Mouse (Mus musculus) kidney, postnatal 14 days (tissue): ENCODE data around the gene Sgsh.

Experiments
- DNase-seq: peaks from one replicate; pipeline ENCODE4 v3.0.0; 2022; ENCODE audit warnings: mixed read lengths

The Sgsh gene

DNA sequence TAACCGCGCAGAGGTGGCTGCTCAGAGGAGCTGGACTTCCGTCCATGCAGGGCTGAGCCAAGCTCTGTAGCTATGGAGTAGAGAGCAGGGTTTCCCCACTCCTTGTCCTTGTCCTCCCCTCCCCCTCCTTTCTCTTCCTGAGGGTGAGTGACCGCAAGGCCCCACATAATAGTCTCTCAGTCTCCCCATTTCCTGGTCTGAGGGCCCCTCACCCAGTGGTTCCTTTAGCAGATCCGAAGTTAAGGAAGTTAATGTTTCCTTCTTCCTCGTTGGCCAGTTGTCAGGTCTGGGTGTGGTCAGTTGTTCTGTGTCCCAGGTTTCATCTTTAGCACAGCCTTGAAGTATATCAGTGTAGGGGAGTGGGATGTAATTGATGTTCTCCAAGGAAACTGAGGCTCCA lies 20.1 kb upstream of the Sgsh start:
- peak; percentile 12 for DNase-seq

DNA sequence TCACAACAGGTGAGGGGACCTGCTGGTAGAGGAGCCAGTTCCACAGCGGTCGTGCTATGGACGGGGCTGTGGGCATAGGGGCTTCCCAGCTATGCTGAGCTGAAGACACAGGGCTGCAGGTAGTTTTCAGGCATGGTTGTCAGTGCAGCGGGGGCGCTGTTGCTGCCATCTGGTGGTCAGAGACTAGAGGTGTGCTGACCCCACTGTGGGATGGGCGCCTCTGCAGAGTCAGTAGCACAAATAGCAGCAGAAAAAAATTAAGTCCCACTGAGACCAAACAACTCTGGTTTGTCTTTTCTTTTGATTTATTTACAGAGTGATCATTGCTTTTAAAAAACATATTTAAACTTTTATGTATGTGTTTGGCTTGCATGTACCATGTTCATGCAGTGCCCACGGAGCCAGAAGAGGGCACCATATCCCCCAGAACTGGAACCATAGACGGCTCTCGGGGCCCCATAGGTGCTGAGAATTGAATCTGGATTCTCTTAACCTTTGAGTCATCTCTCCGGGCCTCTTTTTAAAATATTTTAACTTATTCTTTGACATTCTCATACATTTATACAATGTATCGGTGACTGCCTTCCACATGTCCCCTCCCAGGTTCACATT lies 8.3 kb upstream of the Sgsh start:
- DNase-seq: peak; percentile 73

DNA sequence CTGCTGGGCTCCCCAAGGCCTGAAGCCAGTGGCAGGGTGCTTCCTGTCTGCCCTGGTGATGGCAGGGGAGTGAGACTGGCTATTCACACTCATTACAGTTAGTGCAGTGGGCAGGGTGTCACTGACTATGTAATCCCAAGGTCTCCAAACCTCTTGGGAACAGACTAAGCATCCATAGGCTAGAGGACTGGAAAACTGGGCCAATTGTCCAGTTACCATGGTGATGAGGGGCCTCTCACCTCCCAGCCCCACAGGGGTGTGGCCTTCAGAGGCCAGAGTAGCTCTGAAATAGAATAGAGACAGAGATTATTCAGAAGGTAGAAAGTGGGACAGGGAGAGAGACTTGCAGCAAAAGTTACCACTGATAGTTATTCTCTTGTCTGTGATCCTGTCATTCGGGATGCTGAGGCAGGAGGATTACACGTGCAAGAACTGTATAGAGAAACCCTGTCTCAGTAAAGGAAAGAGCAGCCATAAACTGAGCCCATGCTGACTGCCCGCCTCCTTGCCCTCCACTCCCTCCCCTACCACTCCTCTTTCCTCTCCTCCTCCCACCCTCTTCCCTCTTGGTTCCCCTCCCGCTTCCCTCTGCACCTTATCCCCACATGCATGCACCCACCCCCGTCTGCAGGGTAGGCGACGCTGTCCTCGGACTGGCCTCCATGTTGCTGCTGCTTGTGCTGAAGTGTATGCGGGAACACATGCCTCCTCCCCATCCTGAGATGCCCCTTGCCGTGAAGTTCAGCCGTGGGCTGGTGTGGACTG lies 7.6 kb upstream of the Sgsh start:
- no peak for DNase-seq

DNA sequence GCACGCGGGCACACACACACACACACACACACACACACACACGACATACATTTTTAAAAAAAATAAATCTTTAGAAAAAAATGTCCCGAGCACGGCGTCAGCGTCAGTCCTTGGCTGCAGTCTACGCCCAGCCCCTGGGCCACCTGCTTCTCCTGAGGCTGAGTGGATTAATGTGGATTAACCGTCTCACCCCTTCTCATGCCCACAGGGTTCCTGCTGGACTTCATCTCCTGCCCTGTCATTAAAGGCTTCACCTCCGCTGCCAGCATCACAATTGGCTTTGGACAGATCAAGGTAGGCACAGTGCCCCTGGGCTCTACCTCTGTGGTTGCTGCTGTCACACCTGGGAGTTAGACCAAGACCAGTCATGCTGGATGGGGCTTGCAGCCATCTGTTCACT lies 3.8 kb upstream of the Sgsh start:
- no peak for DNase-seq

DNA sequence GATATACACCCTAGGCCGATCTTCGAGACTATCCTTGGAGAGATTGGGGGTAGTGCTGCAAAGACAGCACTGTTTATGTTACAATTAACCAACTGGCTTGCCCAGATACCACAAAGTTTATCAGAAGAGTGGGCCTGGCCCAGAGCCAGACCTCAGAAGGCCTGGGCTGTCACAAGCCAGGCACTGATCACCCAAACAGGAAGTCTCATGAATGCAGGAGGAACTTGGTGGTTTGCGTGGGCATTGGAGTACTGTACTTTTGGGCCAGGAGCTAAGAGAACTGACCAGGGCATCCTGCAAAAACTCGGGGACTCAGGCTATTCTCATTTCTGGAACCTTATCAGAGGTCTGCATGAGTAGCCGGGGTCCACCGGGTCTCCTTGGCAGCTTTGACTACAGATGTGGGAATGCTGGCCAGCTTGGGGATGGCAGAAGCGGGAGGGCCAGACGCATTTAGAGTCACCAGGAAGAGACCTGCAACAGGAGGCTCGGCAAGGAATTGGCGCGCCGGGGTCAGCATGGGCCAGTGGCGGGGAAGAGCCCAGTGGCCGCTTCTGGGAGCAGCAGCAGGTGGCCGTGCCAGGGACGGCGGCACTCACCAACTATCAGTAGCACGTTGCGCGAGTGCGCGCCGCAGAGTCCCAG lies 416 bp downstream of the Sgsh start:
- peak; percentile 58 for DNase-seq

DNA sequence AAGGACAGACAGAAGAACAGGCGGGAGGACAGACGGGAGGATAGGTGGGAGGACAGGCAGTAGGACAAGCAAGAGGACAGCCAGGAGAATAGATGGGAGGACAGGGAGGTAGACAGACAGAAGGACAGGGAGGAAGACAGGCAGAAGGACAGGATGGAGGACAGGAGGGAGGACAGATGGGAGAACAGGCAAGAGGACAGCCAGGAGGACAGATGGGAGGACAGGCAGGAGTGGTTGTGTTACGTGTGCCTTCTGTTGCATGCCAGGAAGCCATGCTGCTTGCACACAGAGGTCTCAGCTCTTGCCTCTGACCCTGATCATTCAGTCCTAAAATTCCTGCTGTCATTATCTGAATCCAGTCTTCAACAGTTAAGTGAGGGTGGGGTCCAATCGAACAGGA lies 1.4 kb downstream of the Sgsh start:
- DNase-seq: no peak

DNA sequence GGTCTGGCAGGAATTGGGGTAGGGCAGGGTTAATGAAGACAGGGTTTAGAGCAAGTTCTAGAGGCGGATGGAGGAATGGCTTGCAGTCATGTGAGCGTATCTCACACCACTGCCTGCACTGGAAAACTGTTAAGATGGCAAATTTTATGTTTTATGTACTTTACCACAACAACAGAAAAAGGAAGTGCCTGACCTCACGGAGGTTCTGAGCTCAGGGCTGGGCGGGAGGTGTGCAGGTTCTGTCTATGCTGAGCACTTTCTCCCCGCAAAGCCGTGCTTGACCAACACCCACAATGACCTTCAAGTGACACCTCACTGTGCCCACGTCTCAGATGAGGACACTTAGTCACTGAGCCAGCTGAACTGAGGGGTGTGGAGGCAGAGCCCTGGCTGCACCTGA lies 3.2 kb downstream of the Sgsh start:
- no peak for DNase-seq

DNA sequence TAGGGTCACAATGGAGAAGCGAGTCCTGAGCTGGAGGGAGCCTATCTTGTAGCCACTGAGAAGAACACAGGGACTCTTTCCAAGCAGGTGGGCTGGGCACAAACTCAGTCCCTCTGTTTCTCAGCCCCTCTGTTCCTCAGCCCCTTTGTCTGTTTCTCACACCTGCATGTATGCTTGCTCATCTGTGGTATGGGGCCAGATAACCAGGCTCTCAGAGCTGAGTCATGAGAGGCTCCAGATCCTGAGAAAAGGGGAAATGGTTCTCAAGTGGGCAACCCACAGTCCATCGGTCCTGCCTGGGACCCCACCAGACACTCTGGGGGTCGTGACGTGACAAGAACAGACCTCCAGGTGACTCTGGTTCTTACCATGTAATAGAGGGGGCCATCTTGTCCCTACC lies 8.2 kb downstream of the Sgsh start:
- no peak for DNase-seq

DNA sequence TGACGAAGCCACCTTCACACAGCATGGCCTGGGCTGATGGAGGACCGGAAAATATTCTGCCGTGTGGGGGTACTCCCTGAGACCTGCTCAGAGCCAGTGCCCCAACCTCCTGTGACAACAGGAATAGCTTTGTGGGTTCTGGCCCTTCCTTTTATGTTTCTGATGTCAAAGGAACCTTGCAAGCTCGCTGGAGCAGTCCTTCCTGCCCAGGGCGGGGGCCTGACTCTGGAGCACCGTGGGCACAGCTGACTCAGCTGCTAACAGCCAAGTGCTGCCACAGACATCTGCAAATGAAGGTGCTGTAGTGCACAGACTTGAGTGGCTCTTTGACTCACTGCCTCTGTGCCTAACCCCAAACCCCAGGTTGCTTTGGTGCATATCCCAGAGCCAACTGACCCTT lies 10.5 kb downstream of the Sgsh start:
- no peak for DNase-seq

DNA sequence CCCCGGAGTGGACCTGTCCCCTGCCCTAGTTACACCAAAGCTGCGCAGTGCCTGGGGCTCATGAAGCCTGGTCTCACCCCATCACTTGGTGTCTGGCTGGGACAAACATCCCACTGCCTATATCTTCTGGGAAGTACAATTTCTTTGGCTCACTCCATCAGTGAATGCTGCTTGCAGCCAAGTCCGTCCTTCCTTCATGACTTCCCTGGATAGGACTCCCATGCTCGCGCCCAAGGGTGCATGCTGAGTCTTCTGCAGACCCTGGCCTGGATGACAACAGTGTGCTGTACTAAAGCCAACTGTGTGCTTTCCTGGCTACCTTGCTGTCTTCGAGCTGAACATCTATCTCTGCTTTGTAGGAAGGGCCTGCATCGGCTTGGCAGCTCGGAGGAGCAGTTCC lies 11.2 kb downstream of the Sgsh start:
- no peak for DNase-seq

DNA sequence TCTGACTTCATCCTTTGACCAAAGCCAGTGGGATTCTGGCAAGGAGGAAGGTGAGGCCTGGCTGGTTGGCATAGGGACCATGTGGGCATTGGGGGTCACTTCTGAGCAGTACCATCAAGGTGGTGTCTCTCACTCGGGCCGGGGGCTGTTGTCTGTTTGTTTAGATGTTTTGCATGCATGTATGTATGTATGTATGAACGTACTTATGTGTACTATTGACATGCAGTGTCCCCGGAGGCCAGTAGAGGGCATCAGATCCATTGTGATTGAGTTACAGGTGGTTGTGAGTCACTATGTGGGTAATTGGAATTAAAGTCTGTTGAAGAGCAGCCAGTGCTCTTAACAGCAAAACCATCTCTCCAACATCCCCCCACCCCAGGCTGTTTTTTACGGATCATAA lies 15.7 kb downstream of the Sgsh start:
- peak; percentile 79 for DNase-seq

DNA sequence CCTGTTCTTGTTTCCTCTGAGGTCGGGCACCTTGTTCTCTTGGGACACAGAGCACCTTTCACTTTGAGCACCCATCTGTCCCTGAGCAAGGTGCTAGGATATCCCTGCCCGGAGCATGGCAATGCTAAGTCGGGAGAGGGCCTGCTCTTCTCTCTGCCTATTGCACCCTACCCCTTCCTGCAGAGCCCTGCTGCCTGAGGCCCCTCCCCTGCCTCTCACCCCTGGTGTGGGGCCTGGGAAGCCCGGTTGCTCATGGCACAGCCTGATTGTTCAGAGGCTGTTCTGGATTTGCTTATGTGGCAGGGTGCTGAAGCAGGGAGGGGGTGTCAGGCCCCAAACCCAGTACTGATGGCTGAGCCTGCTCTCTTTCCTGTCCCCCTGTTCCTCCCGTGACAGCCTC lies 16.2 kb downstream of the Sgsh start:
- no peak for DNase-seq

DNA sequence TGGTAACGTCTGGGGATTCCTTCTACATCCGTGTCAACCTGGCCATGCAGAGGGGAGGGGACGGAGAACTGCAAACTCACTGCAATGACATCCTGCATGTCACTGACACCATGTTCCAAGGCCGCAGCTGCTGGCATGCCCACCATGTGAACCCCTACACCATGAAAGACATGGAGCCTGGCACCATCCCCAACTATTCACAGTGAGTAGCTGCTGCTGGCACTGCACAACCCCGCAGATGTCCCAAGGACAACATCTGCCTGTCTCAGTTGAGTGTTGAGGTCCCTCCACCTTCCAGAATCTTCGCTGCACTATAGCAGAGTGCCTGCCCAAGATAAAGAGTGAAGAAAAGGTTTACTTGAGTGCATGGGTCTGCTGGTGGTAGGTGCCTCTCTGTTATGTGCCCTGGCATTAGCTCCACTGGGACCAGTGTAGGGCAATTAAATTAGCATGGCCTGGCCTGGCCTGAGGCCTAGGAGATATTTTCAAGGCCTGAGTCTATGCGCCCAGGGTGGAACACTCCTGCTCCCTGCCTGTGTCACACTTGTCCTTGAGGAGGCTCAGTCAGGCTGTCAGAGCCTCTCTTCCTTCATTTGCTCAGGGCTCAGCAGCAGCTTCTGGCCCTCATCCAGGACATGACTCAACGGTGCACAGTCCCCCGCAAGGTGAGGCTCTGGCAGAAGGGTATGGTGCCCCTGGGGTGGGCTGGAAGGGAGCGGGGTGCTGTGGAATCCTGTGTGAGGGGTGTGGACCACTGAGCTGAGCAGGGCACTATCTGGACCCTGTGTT lies 16.9 kb downstream of the Sgsh start:
- DNase-seq: no peak

DNA sequence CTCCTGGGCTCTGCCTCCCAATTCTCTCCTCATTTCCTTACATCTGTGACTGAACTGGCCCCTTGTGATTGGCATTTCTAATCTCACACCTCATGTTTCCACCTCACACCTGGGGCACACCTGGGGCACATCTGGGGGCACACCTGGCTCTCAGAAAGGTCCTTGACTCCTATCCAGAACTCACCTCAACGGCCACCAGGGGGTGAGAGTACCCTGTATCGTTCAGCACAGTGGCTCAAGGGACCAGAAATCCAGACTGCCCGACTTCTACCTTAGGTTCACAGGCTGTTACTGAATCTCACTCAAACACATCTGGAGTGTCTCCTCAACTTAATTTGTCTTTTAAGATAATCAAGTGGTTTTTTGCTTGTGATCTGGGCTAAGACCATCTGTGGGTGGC lies 23.4 kb downstream of the Sgsh start:
- no peak for DNase-seq

DNA sequence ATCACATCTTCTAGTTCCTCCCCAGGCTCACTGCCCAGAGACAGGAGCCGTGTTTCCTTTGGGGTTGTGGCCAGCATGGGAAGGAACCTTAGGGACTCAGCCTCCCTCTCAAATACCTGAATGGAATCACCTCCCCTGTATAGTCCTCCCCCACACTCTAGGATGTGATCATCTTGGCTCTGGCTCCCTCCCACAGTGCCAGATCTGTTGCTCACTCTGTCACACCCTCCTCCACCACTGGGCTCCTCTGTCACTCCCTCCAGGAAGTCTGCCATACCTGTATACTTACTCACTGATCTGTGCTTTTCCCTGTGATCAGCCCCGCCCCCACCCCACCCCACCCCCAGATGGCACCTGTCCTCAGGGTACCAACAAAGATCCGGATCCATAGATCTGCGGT lies 24.7 kb downstream of the Sgsh start:
- no peak for DNase-seq

DNA sequence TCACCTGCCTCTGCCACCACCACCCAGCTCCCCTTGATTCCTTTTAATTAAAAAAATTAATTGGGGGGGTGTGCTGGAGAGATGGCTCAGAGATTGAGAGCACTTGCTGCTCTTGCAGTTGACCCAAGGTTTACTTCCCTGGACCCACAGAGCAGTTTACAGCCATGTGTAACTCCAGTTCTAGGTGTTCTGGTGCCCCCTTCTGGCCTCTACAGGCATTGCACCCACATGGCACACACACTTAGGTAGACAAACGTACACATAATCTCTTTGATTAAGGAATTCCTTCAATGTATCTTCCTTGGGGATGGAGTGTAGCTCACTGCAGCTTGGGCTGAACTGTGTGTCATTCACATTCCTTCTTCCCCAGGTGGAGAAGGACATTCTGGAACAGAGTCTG lies 30.3 kb downstream of the Sgsh start:
- DNase-seq: no peak

DNA sequence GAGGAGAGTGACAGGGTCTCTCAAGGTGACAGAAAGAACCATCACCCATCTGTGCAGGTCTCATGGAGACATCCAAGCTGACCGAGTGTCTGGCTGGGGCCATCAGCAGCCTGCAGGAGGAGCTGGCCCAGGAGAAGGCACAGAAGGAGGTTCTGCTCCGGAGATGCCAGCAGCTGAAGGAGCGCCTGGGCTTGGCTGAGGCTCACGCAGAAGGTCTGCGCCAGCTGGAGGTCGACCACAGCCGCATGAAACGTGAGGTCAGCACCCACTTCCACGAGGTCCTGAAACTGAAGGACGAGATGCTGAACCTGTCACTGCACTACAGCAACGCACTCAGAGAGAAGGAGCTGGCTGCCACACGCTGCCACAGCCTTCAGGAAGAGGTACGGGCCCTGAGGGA lies 32.8 kb downstream of the Sgsh start:
- DNase-seq: no peak

DNA sequence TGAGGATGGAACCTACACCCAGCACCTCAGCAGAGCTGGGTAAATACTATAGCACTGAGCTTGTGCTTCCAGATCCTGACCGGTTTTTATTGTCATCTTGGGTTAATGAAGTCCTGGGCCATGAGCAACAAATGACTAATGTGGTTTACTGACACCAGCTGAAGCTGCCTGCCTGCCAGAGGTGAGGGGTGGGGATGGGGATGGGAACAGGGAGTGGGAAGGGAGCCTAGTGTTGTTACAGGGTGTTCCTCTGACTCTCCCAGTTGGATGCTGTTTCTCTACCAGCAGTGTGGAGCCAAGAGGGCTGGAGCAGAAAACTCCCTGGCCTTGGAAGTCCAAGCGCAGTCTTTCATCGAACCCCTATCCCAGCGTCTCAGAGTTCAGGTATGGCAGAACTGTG lies 38.6 kb downstream of the Sgsh start:
- DNase-seq: no peak

DNA sequence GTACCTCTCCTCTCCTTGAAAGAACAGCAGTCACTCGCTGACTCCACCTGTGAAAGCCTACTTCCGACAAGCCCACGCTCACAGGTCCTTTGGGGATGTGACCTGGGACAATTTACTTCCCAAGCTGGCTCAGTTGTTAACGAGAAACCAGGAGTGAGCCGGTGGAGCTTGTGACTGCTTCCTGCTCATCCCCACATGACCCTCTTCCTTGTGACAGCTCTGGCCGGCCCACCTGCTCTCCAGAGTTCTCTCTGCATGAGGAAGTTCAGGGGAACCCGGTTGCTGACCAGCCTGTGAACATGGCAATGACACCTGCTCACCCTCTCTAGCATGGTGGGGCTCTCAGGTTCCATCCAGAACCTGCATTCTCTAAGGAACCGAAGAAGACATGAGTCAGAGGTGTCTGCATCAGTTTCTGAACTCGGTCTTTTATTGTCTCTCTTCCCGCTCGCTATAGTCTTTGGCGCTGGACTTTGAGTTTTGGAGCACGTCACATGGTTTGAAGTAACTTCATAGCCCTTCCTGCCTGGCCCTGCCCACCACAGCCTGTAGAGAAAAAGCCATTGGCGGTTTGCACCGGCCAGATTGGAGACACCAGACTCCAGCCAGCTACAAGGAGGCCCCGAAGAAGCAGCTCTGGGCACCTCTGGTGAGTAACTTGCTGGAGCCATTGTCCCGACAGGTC lies 40.9 kb downstream of the Sgsh start:
- DNase-seq: peak; percentile 67

DNA sequence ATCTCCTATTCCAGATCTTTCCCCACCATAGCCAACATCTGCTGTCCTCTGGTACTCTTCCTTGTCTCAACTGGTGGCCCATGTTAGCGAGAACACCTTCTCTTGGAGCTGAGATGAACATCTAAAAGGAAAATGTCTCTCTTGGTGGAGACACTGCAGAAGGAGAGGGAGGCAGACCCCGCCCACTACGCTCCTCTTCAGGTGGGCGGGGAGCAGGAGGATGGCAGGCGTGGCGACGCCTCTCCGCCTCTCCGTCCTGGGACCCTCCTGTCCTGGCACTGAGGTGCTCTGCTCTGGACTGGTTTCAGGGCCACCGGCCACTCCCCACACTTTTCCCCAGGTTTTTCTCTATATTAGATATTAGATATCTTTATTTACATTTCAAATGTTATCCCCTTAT lies 44.7 kb downstream of the Sgsh start:
- no peak for DNase-seq

DNA sequence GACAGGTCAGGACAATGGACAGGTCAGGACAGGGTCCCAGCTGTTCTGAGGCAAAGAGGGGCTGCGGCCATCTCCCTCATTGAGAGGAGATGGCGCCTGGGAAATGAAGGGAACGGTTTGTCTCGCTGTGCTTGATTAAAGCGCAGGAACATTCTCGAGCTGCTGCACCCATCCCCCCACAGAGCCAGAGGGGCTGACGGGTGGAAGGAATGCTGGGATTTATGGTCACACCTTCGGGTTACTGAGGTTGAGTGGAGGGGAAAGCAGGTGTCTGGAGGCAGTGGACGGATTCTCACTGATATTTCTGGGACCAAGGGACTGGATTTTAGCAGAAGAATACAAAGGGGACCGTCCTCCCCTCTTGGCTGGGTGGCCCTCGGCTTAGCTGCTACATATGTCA lies 47.4 kb downstream of the Sgsh start:
- DNase-seq: no peak

DNA sequence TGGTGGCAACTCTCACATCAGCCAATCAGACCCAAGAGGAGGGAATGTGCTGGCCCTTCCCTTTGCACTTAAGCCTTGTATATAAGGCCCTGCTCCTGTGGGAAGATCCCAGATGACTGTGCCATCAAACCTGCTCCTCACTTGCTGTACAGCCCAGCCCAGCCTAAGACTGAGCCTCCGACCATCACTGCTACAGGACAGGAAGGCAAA lies 47.8 kb downstream of the Sgsh start, which contains the start of gene Card14:
TSS of gene Card14 (plus strand) at position 111 of the 210 bp plus-strand sequence.
- no peak for DNase-seq
